Mouse (Mus musculus): ENCODE results near the gene A830018L16Rik.

- no peak for TF ChIP-seq POLR2A (IDR thresholded peaks at IDR 0.05; ENCODE audit: insufficient read depth, low read length)
- no peak for TF ChIP-seq CTCF (IDR thresholded peaks at IDR 0.05; ENCODE audit: low read depth, low read length)
- no peak for TF ChIP-seq EP300 (IDR thresholded peaks at IDR 0.05; ENCODE audit: insufficient read depth, low read depth, low read length)
Measured at GRCm38 (mm10) chr1:11936984-11937383, 523.1 kb downstream of the A830018L16Rik start.

Data from ES-Bruce4 (cell line).